Mouse (Mus musculus) limb, embryonic 12.5 days (tissue): ENCODE data around the gene Rtel1. TPM values are rescaled to one million over a fixed set of nuclear protein-coding genes. Genes with fewer than 3 reads are reported as not detected.
"Not testable (repeated sequence)": the region's sequence is repeated elsewhere in the genome, so short reads cannot be mapped to it uniquely, and the experiment has no call there.

Source experiments
- ATAC-seq: fragments of 200-750 bp; cut with Nextera tagmentation; 2 replicates; pipeline ENCODE4 v1.8.0; 2017; ENCODE audit warnings: low read depth, moderate TSS enrichment; ENCODE audit not compliant: insufficient number of reproducible peaks, insufficient read depth, low FRiP score, low TSS enrichment
- H3K27ac ChIP-seq: fragments of 300-500 bp; sonication (generic); 2 replicates; pipeline ENCODE4 v1.5.1; 2016; ENCODE audit warnings: mild to moderate bottlenecking, moderate library complexity
- H3K27me3 ChIP-seq: fragments of 300-500 bp; sonication (generic); 2 replicates; pipeline ENCODE4 v1.6.1; 2016; ENCODE audit warnings: mild to moderate bottlenecking, moderate library complexity
- H3K36me3 ChIP-seq: fragments of 300-500 bp; sonication (generic); 2 replicates; pipeline ENCODE4 v1.6.1; 2016; ENCODE audit warnings: mild to moderate bottlenecking, moderate library complexity
- H3K4me1 ChIP-seq: fragments of 300-500 bp; sonication (generic); replicated peaks from 2 replicates; pipeline ENCODE4 v1.6.1; 2016
- H3K4me2 ChIP-seq: fragments of 300-500 bp; sonication (generic); 2 replicates; pipeline ENCODE4 v1.6.1; 2016; ENCODE audit warnings: mild to moderate bottlenecking, moderate library complexity
- H3K4me3 ChIP-seq: fragments of 300-500 bp; sonication (generic); replicated peaks from 2 replicates; pipeline ENCODE4 v1.5.1; 2016; ENCODE audit warnings: mild to moderate bottlenecking
- H3K9ac ChIP-seq: fragments of 300-500 bp; sonication (generic); replicated peaks from 2 replicates; pipeline ENCODE4 v1.6.1; 2016; ENCODE audit warnings: mild to moderate bottlenecking, moderate library complexity
- H3K9me3 ChIP-seq: fragments of 300-500 bp; sonication (generic); 2 replicates; pipeline ENCODE4 v1.6.1; 2016; ENCODE audit warnings: mild to moderate bottlenecking, moderate library complexity
- WGBS: fragments of 180-500 bp; shearing (Covaris S2); methylation state at CpG from one replicate; pipeline ENCODE4 v1.1.7; 2016; 5-methylcytosine and 5-hydroxymethylcytosine counted together
- polyA plus RNA-seq: library from polyadenylated mRNA; unstranded; fragments of >200 nt; fragmentation: Nextera tagmentation; extraction: Ambion mirVana; gene quantifications from 2 replicates; pipeline ENCODE4 v1.2.1, GENCODE M21; 2016

Gene Rtel1
- 58.8 and 69.9 TPM in 2 replicates for polyA plus RNA-seq

GRCm38 (mm10) chr2:181319248-181320102 is at the start of gene Rtel1:
Rtel1 (plus strand) TSS chr2:181319739.
- Histone ChIP-seq H3K4me2 (peak within 1 kb of the TSS; percentile 82), H3K9me3 (no peaks in the 10 kb centered on the region), H3K4me3 (peak within 1 kb of the TSS; percentile 62), H3K4me1 (peaks cover 6% of the 10 kb centered on the region), H3K9ac (peak within 1 kb of the TSS; percentile 51), H3K36me3 (peaks cover 27% of the 10 kb centered on the region), H3K27me3 (peaks cover 29% of the 10 kb centered on the region), H3K27ac (peak within 1 kb of the TSS; percentile 59; the same call in 1 of the 2 replicates)
- 8% methylated on average over 40 of the region's 40 CpGs for WGBS
- ATAC-seq, result peak; percentile 84

GRCm38 (mm10) chr2:181272092-181272491 is 47.4 kb upstream of the Rtel1 start:
- H3K27ac ChIP-seq, result no peak overlapping the region
- no peak overlapping the region for H3K4me2 ChIP-seq
- no peak for ATAC-seq
- WGBS, result 96% methylated on average over 2 of the region's 2 CpGs
- H3K4me3 ChIP-seq, result no peak overlapping the region
- no peaks in the 10 kb centered on the region for H3K9me3 ChIP-seq
- H3K36me3 ChIP-seq, result peaks cover 84% of the 10 kb centered on the region
- no peaks in the 10 kb centered on the region for H3K4me1 ChIP-seq
- no peak overlapping the region for H3K9ac ChIP-seq
- no peaks in the 10 kb centered on the region for H3K27me3 ChIP-seq

- Histone ChIP-seq H3K27ac (no peak overlapping the region), H3K9ac (no peak overlapping the region), H3K4me2 (no peak overlapping the region), H3K27me3 (no peaks in the 10 kb centered on the region), H3K4me3 (no peak overlapping the region), H3K36me3 (peaks cover 89% of the 10 kb centered on the region), H3K9me3 (no peaks in the 10 kb centered on the region), H3K4me1 (no peaks in the 10 kb centered on the region)
- ATAC-seq, result no peak
- WGBS, result 89% methylated on average over 2 of the region's 2 CpGs
Observed at GRCm38 (mm10) chr2:181273829-181274228, 45.7 kb upstream of the Rtel1 start.

GRCm38 (mm10) chr2:181274639-181275038 is 44.9 kb upstream of the Rtel1 start:
- H3K4me2 ChIP-seq, result no peak overlapping the region
- 89% methylated on average over 4 of the region's 4 CpGs for WGBS
- no peak for ATAC-seq
- no peak overlapping the region for H3K4me3 ChIP-seq
- H3K27me3 ChIP-seq, result no peaks in the 10 kb centered on the region
- no peak overlapping the region for H3K9ac ChIP-seq
- H3K9me3 ChIP-seq, result no peaks in the 10 kb centered on the region
- peaks cover 84% of the 10 kb centered on the region for H3K36me3 ChIP-seq
- no peaks in the 10 kb centered on the region for H3K4me1 ChIP-seq
- H3K27ac ChIP-seq, result no peak overlapping the region

- Histone ChIP-seq H3K36me3 (peaks cover 65% of the 10 kb centered on the region), H3K27me3 (no peaks in the 10 kb centered on the region), H3K9ac (no peak overlapping the region), H3K9me3 (no peaks in the 10 kb centered on the region), H3K4me2 (no peak overlapping the region), H3K4me3 (no peak overlapping the region), H3K27ac (no peak overlapping the region), H3K4me1 (no peaks in the 10 kb centered on the region)
- WGBS, result 76% methylated on average over 1 of the region's 1 CpGs
- ATAC-seq, result no peak
Observed at GRCm38 (mm10) chr2:181276766-181277165, 42.8 kb upstream of the Rtel1 start.

GRCm38 (mm10) chr2:181277866-181278265 is 41.7 kb upstream of the Rtel1 start:
- Histone ChIP-seq H3K9me3 (no peaks in the 10 kb centered on the region), H3K27ac (no peak overlapping the region), H3K4me2 (no peak overlapping the region), H3K36me3 (peaks cover 64% of the 10 kb centered on the region), H3K4me1 (no peaks in the 10 kb centered on the region), H3K9ac (no peak overlapping the region), H3K4me3 (no peak overlapping the region), H3K27me3 (no peaks in the 10 kb centered on the region)
- no peak for ATAC-seq
- 87% methylated on average over 3 of the region's 3 CpGs for WGBS

GRCm38 (mm10) chr2:181279968-181280367 is 39.6 kb upstream of the Rtel1 start:
- no peak for ATAC-seq
- Histone ChIP-seq H3K36me3 (peaks cover 60% of the 10 kb centered on the region), H3K4me2 (no peak overlapping the region), H3K9me3 (no peaks in the 10 kb centered on the region), H3K4me1 (no peaks in the 10 kb centered on the region), H3K27me3 (no peaks in the 10 kb centered on the region), H3K9ac (no peak overlapping the region), H3K4me3 (no peak overlapping the region), H3K27ac (no peak overlapping the region)
- WGBS, result 83% methylated on average over 1 of the region's 1 CpGs

- peak overlapping the region; percentile 96 for H3K27ac ChIP-seq
- H3K4me2 ChIP-seq, result peak overlapping the region; percentile 62
- 54% methylated on average over 6 of the region's 6 CpGs for WGBS
- H3K4me1 ChIP-seq, result peaks cover 15% of the 10 kb centered on the region
- no peaks in the 10 kb centered on the region for H3K27me3 ChIP-seq
- peak overlapping the region; percentile 61 for H3K4me3 ChIP-seq
- H3K36me3 ChIP-seq, result peaks cover 32% of the 10 kb centered on the region
- H3K9me3 ChIP-seq, result no peaks in the 10 kb centered on the region
- ATAC-seq, result no peak
- peak overlapping the region; percentile 79 for H3K9ac ChIP-seq
Observed at GRCm38 (mm10) chr2:181286629-181287337, 32.8 kb upstream of the Rtel1 start.

- Histone ChIP-seq H3K4me1 (peaks cover 15% of the 10 kb centered on the region), H3K4me3 (peak overlapping the region; percentile 61), H3K27ac (peak overlapping the region; percentile 96), H3K36me3 (peaks cover 26% of the 10 kb centered on the region), H3K9ac (peak overlapping the region; percentile 79), H3K4me2 (peak overlapping the region; percentile 62), H3K9me3 (no peaks in the 10 kb centered on the region), H3K27me3 (no peaks in the 10 kb centered on the region)
- ATAC-seq, result peak; percentile 82
- WGBS, result under 1% methylated on average over 52 of the region's 71 CpGs
Observed at GRCm38 (mm10) chr2:181287338-181287957, 32.1 kb upstream of the Rtel1 start.

GRCm38 (mm10) chr2:181287958-181288350 is 31.6 kb upstream of the Rtel1 start, which contains the start of gene Gmeb2:
Gmeb2 (minus strand) TSS chr2:181288035.
- under 1% methylated on average over 24 of the region's 38 CpGs for WGBS
- Histone ChIP-seq H3K4me3 (peak within 1 kb of the TSS; percentile 61), H3K4me1 (peaks cover 15% of the 10 kb centered on the region), H3K4me2 (peak within 1 kb of the TSS; percentile 62), H3K27ac (peak within 1 kb of the TSS; percentile 96), H3K9ac (peak within 1 kb of the TSS; percentile 79), H3K36me3 (peaks cover 25% of the 10 kb centered on the region)
- peak; percentile 95 for ATAC-seq
- H3K27me3 ChIP-seq, H3K9me3 ChIP-seq: not testable (repeated sequence)

- peak overlapping the region; percentile 57 for H3K4me2 ChIP-seq
- ATAC-seq, result no peak
- H3K27me3 ChIP-seq, result no peaks in the 10 kb centered on the region
- H3K4me1 ChIP-seq, result peaks cover 15% of the 10 kb centered on the region
- no peak overlapping the region; the same call in 1 of the 2 replicates for H3K27ac ChIP-seq
- peak overlapping the region; percentile 24; the same call in 1 of the 2 replicates for H3K9ac ChIP-seq
- peaks cover 19% of the 10 kb centered on the region for H3K36me3 ChIP-seq
- H3K4me3 ChIP-seq, result peak overlapping the region; percentile 61
- no peaks in the 10 kb centered on the region for H3K9me3 ChIP-seq
- WGBS, result 78% methylated on average over 3 of the region's 3 CpGs
Observed at GRCm38 (mm10) chr2:181288691-181289090, 30.8 kb upstream of the Rtel1 start.
